Mouse (Mus musculus) kidney, postnatal 10 days (tissue): Measurements from ENCODE around the gene Ptgis.

Experiments used
- DNase-seq: peaks from one replicate; pipeline ENCODE4 v3.0.0; 2021; ENCODE audit warnings: mixed read lengths

Gene Ptgis

GRCm38 (mm10) chr2:167150135-167150534 is 90.3 kb downstream of the Ptgis start:
- DNase-seq, result no peak

GRCm38 (mm10) chr2:167149035-167149434 is 91.4 kb downstream of the Ptgis start:
- no peak for DNase-seq

- peak; percentile 28 for DNase-seq
Observed at GRCm38 (mm10) chr2:167147708-167148107, 92.7 kb downstream of the Ptgis start.

DNA sequence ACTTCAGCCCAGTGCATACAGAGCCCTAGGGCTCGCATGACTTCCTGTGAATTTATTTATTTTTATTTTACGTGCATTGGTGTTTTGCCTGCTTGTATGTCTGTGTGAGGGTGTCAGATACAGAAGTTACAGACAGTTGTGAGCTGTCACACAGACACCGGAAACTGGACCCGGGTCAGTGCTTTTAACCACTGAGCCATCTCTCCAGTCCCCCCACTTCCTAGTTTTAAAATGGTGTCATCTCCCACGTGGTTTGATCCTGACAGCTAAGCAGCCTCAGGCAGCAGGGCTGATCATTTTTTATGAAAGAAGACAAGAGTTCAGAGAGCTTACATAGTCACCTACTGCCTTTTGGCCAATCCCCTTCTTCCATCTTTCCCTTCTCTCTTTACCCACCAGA is 94.5 kb downstream of the Ptgis start:
- peak; percentile 31 for DNase-seq

GRCm38 (mm10) chr2:167144439-167145307 is 95.7 kb downstream of the Ptgis start:
- no peak for DNase-seq

GRCm38 (mm10) chr2:167143914-167144313 is 96.5 kb downstream of the Ptgis start:
- DNase-seq, result no peak

DNA sequence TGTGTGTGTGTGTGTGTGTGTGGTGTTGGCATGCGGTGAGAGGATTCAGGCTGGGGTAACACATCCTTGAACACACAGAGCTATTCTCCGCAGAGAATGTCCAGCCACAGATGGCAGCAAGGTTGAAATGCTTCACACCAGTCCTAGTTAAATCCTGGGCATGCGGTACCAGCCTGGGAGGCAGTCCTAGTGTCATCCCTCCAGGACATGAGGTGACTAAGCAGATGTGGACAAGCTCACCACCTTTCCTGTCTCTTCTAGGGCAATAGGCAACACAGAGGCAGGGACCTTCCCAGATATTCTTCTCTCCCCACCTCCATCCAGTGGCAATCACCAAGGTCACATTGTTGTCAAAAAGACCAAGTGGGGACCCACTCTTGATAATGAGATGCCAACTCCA is 98.1 kb downstream of the Ptgis start:
- DNase-seq, result no peak

GRCm38 (mm10) chr2:167141810-167142209 is 98.6 kb downstream of the Ptgis start:
- DNase-seq, result no peak
